Mouse (Mus musculus) inflammation-experienced regulatory T-cells (primary cell): ENCODE results near the gene Amz2. TPM values are rescaled to one million over a fixed set of nuclear protein-coding genes. Genes with fewer than 3 reads are reported as not detected.

Experiments used
- polyA plus RNA-seq, 2 experiments: library from polyadenylated mRNA; unstranded; fragments of 100-300 nt; shearing (Covaris generic); gene quantifications; one replicate each; pipeline ENCODE4 v1.2.1; 2017

The Amz2 gene
- polyA plus RNA-seq = 10 to 100 TPM; 28.6 to 30.0 TPM

DNA sequence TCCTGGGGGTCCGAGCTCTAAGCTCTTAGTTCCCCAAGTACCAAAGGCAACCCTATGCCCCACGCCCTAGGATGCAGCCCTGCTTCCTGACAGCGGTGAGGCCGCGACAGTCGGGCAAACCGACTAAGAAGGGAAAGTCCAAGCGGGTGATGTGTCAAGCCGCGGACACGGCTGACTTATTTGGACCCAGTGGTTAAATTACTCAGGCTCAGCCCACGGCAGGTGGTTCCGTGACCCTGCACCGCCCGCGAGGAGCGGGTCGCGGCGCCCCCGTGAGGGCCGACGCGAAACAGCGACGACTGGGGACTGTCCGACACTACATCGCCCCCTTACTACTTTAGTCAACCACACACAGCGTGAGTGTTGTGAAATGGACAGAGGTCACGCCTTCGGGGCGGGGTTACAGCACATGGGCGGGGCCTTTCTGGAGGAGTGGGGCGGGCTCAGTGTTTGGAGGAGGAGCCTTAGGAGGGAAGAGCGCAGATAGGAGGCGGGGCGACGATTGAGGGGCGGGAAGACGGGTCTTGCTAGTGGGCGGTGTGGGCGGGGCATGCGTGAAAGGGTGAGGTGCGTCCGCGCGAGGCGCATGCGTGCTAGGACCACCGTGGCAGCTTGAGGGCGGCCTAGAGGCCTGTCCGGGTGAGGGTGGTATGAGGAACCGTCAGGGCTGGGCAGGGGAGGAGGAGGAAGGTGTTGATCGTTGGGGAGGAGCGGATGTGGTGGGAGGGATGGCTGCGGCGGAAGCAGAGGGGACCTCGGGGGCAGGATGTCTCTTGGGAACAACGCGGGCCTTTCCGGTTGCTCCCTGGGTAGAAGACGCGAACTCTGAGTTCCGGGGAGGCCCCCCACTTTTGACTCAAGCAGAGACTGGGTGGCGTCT lies at the start of gene Amz2:
TSS of gene Amz2 (plus strand) at position 555 of the 880 bp plus-strand sequence.

DNA sequence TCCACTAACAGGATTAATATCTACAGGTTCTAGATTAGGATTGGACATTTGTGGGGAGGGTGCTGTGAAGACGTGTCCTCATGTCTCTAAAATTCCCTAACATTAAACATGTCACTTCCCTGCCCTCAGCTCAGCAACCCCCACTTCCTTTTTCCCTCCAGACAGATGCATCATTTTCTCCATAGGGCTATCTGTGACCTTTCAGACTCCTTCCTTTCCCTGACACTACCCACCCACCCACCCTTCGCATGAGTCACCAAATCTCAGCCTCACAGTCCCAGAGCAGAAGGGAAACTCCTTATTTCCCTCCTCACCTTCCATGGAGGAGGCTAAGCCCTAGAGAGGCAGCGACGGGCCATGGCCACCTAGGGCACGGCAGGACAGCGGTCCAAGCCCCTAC lies 12.1 kb upstream of the Amz2 start, which contains the start of gene 9930022D16Rik:
TSS of gene 9930022D16Rik (plus strand) at position 301 of the 400 bp plus-strand sequence.

DNA sequence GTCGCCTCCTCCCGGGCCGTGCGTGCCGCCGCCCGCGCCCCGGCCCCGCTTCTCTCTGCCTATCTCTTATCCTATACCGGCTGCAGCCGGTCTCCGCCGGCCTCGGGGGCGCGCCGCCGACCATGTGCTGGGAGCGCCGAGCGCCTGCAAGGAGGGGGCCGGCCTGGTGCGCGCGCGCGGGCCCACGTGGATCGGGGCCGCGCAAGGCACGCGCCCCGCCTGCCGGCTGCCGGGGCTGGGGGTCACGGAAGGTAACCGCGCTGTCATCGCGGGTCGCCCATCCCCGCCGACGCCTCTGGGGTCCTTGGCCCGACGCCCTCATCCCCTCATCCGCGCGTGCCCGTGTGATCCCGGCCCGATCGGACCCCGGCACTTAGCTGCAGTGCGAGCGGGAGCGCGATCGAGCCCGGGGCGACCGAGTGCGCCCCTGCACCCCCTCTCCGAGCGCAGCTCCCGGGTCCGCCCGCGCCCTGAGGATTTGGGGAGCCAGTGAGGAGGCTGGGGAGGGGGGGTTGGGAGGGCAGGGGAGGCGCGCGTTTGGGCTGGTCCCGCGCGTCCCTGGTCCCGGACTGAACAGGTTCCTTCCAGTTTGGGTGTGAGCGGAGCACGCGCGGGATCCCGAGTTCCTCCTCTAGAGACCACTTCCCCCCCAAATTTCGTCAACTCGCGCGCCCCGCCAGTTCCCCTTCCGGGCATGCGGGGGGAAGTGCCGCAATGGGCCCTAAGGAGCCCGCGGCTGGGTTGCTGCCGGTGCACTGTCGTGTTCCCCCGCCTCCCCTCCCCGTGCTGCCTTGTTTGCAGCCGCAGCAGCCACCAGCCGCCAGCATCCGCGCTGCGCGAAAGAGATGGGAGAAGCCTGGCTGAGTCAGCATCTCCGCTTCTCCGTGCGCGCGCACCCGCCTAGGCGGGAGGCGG lies 47.7 kb downstream of the Amz2 start, which contains the start of the genes Arsg and Slc16a6:
TSS of gene Arsg (plus strand) at position 204 of the 915 bp plus-strand sequence.
TSS of gene Slc16a6 (minus strand) at position 428 of the 915 bp plus-strand sequence.

Other genes starting within 250 kb of the Amz2 start
- gene Rgs9, start 127.8 kb upstream of the Amz2 start, polyA plus RNA-seq = 1 to 10 TPM; 2.8 to 6.9 TPM
- gene Gna13, start 63.1 kb upstream of the Amz2 start, polyA plus RNA-seq = 10 to 100 TPM; 74.6 to 79.0 TPM
- gene 9930022D16Rik, start 12.0 kb upstream of the Amz2 start, polyA plus RNA-seq = under 1 TPM; 0.10 to 0.11 TPM
- gene Arsg, start 47.4 kb downstream of the Amz2 start, polyA plus RNA-seq = 1 to 10 TPM; 2.3 to 2.7 TPM
- gene Slc16a6, start 47.7 kb downstream of the Amz2 start, polyA plus RNA-seq = 10 to 100 TPM; 12.3 to 14.0 TPM
- under 1 TPM; 0.45 to 0.54 TPM for gene Wipi1, start 186.0 kb downstream of the Amz2 start, polyA plus RNA-seq
- 100 to 1,000 TPM; 435 to 459 TPM for gene Prkar1a, start 223.5 kb downstream of the Amz2 start, polyA plus RNA-seq